Mouse (Mus musculus) midbrain, embryonic 11.5 days (tissue): ENCODE data around the gene Hoxb1. TPM values are rescaled to one million over a fixed set of nuclear protein-coding genes. Genes with fewer than 3 reads are reported as not detected.

Experiments
- ATAC-seq: fragments of 200-750 bp; cut with Nextera tagmentation; 2 replicates; pipeline ENCODE4 v1.8.0; 2017; ENCODE audit warnings: moderate TSS enrichment, moderate library complexity; ENCODE audit not compliant: low FRiP score
- DNase-seq: peaks from one replicate; pipeline ENCODE4 v3.0.0; 2015; ENCODE audit warnings: low spot score; ENCODE audit errors: missing footprints
- H3K27ac ChIP-seq: fragments of 300-500 bp; sonication (generic); 2 replicates; pipeline ENCODE4 v1.5.1; 2014; ENCODE audit warnings: low read depth, low read length
- H3K27me3 ChIP-seq: fragments of 300-500 bp; sonication (generic); 2 replicates; pipeline ENCODE4 v1.6.1; 2014; ENCODE audit warnings: mild to moderate bottlenecking, low read length, moderate library complexity, mixed read lengths; ENCODE audit not compliant: control insufficient read depth, insufficient read depth
- H3K36me3 ChIP-seq: fragments of 300-500 bp; sonication (generic); 2 replicates; pipeline ENCODE4 v1.6.1; 2014; ENCODE audit warnings: mild to moderate bottlenecking, low read length, moderate library complexity, mixed read lengths; ENCODE audit not compliant: control insufficient read depth, insufficient read depth
- H3K4me1 ChIP-seq: fragments of 300-500 bp; sonication (generic); 2 replicates; pipeline ENCODE4 v1.6.1; 2014; ENCODE audit warnings: low read length; ENCODE audit not compliant: control insufficient read depth, insufficient read depth
- H3K4me2 ChIP-seq: fragments of 300-500 bp; sonication (generic); 2 replicates; pipeline ENCODE4 v1.6.1; 2014; ENCODE audit warnings: mild to moderate bottlenecking, moderate library complexity
- H3K4me3 ChIP-seq: fragments of 300-500 bp; sonication (generic); 2 replicates; pipeline ENCODE4 v1.5.1; 2014; ENCODE audit warnings: low read depth, low read length
- H3K9ac ChIP-seq: fragments of 300-500 bp; sonication (generic); 2 replicates; pipeline ENCODE4 v1.6.1; 2014; ENCODE audit warnings: low read length
- H3K9me3 ChIP-seq: fragments of 300-500 bp; sonication (generic); 2 replicates; pipeline ENCODE4 v1.6.1; 2016; ENCODE audit warnings: low read length; ENCODE audit not compliant: control insufficient read depth
- WGBS: fragments of 180-500 bp; shearing (Covaris S2); extraction: QIAGEN DNeasy Blood & Tissue Kit; methylation state at CpG from one replicate; pipeline ENCODE4 v1.1.7; 2014; 5-methylcytosine and 5-hydroxymethylcytosine counted together
- polyA plus RNA-seq: library from polyadenylated mRNA; unstranded; fragments of >200 nt; fragmentation: Nextera tagmentation; extraction: Ambion mirVana; gene quantifications from 2 replicates; pipeline ENCODE4 v1.2.1, GENCODE M21; 2014

The Hoxb1 gene
- polyA plus RNA-seq, 1 experiment from 2014 or later = not detected

DNA sequence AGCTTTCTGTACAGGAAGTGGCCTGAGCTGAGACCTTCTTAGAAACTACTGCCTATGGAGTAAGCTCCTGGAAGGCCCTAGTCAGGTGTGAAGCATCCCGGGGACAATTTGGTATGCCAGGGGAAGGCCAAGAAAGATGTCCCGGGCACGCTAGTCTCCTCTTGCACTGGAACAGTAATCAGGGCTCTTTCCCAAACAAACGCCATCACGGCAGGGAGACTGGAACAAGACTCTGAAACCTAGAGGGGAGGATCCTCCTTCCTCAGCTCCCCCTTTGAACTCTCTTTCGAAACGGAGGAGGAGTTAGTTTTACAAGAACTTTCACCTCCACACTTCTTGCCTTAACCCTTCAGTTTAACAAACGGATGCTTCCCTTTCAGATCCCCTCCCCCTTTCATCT, 33.4 kb upstream of the Hoxb1 start:
- ATAC-seq (no peak), DNase-seq (no peak)
- Histone ChIP-seq H3K4me2 (no peak overlapping the region), H3K9ac (no peak overlapping the region), H3K27ac (no peak overlapping the region), H3K27me3 (peaks cover 100% of the 10 kb centered on the region), H3K36me3 (no peaks in the 10 kb centered on the region), H3K4me1 (no peaks in the 10 kb centered on the region), H3K9me3 (no peaks in the 10 kb centered on the region), H3K4me3 (no peak overlapping the region)
- under 1% methylated on average over 8 of the region's 8 CpGs for WGBS

DNA sequence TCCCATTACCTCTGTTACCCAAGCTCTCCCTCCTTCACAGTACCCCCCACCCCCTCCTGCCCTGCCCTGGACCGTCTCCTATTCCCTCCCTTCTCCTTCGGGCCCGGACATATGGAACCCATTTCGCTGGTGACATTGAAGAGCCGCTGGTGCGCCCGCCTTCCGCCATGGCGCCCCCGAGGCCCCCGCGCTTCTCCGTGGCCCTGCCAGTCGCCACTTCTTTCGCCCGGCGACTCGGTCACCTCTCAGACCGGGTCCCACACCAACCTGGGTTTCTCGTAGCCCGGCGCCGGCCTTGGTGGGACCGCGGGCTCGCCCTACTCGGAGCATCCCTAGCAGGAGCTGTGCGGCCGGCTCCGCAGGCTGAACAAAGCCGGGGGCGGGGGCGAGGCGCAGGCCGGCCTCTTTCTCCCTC, 32.9 kb upstream of the Hoxb1 start:
- Histone ChIP-seq H3K4me1 (no peaks in the 10 kb centered on the region), H3K36me3 (no peaks in the 10 kb centered on the region), H3K4me3 (no peak overlapping the region), H3K27me3 (peaks cover 100% of the 10 kb centered on the region), H3K9me3 (no peaks in the 10 kb centered on the region), H3K4me2 (no peak overlapping the region), H3K27ac (no peak overlapping the region), H3K9ac (no peak overlapping the region)
- DNase-seq = no peak
- under 1% methylated on average over 31 of the region's 35 CpGs for WGBS
- no peak for ATAC-seq

DNA sequence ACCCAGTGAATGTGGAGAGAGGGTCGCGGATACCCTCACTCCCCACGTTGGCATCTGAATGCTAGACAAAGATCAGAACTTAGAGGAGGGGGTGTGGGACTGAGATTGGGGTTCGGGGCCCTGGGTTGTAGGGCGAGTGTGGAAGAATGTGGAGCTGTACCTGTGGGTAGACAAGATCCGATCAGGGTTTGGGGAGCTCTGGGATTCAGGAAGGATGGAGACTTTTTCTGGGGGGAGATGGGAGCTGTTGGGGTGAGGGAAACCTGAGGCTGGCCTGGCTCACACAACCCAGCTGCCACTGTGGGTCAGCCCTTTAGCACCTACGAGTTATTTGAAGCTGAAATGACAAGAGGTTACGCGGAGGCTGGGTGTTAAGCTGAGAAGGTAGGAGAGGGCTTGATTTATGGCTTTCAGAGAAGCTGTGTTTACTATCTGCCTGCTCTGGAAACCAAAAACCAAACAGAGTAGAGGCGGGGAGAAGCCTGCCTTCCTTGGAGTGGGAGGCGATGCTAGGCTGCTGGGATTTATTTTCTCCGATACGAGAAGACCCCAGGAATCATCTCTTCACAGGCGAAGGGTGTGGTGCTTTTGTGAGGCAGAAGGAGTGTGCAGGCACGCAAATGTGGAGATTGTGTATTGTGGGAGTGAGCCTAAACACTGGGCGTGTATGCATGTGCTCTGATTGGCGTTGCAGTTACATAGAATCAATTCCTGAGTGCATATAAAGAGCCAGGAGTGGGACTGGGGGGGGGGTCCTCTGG, 32.1 kb upstream of the Hoxb1 start:
- Histone ChIP-seq H3K36me3 (no peaks in the 10 kb centered on the region), H3K27ac (no peak overlapping the region), H3K9ac (no peak overlapping the region), H3K27me3 (peaks cover 100% of the 10 kb centered on the region), H3K4me1 (no peaks in the 10 kb centered on the region), H3K4me2 (no peak overlapping the region), H3K9me3 (no peaks in the 10 kb centered on the region), H3K4me3 (no peak overlapping the region)
- ATAC-seq (no peak), DNase-seq (no peak)
- WGBS = 2% methylated on average over 17 of the region's 17 CpGs

DNA sequence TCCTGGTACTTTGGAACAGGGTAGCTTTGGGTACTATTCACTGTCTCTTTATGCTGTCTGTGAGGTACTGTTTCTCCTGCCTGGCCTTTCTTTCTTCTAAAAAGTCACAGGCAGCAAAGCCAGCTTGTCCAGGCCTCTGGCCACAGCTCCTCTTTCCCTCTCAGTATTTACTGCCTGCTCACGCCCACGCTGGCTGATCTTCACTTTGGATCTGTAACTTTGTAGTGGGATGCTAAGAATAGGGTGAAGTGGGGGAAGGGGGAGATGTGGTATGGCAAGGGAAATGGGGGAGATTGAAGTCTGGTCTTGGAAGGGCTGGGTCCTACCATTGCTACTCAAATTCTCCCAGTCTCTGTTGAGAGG, 31.6 kb upstream of the Hoxb1 start:
- Histone ChIP-seq H3K36me3 (no peaks in the 10 kb centered on the region), H3K27me3 (peaks cover 100% of the 10 kb centered on the region), H3K4me1 (no peaks in the 10 kb centered on the region), H3K9ac (no peak overlapping the region), H3K4me3 (no peak overlapping the region), H3K9me3 (no peaks in the 10 kb centered on the region), H3K27ac (no peak overlapping the region), H3K4me2 (no peak overlapping the region)
- no peak for DNase-seq
- no peak for ATAC-seq
- WGBS = 0% methylated on average over 2 of the region's 2 CpGs

DNA sequence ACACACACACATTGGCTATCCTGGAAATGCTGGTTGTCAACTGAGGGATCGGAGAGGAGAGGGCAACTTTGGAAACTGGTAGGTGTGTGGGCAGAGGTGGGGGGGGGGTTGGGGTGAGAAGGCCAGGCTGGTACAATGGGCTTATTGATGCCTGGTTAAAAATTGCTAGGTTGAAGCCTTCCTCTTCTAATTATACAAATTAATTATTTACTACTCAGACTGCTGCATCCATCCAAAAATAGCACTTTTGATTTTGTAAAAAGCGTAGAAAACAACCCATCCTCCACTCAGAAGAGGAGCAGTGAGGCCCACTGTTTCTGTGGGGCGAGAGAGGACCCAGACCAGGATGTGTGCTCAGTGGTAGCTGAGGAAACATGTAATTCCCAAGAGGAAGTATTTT, 30.6 kb upstream of the Hoxb1 start:
- WGBS = 32% methylated on average over 3 of the region's 3 CpGs
- no peak overlapping the region for H3K9ac ChIP-seq
- no peak overlapping the region for H3K27ac ChIP-seq
- H3K36me3 ChIP-seq = no peaks in the 10 kb centered on the region
- no peak for ATAC-seq
- H3K4me1 ChIP-seq = no peaks in the 10 kb centered on the region
- H3K4me2 ChIP-seq = no peak overlapping the region
- no peak overlapping the region for H3K4me3 ChIP-seq
- H3K27me3 ChIP-seq = peaks cover 100% of the 10 kb centered on the region
- no peak for DNase-seq
- no peaks in the 10 kb centered on the region for H3K9me3 ChIP-seq

DNA sequence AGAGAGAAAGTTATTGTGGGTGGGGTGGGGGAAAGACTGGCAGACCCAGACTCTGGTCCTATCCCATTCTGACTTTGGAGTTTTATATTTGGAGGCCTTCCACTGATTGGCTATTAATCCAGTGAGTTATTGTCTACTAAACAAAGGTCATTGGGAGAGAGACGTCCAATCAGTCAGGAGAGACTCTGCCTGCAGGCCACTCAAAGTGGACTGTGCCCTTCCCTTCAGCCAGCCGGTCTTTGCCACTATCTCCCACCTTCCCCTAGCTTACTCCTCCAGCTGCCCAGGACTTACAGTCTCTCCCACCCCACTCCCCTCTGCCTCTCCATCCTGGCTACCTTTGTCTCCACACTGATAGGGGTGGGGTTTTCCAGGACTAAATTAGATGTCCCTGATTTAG, 29.0 kb upstream of the Hoxb1 start:
- Histone ChIP-seq H3K4me2 (no peak overlapping the region), H3K27ac (no peak overlapping the region), H3K9me3 (no peaks in the 10 kb centered on the region), H3K27me3 (peaks cover 100% of the 10 kb centered on the region), H3K4me1 (no peaks in the 10 kb centered on the region), H3K9ac (no peak overlapping the region), H3K4me3 (no peak overlapping the region), H3K36me3 (no peaks in the 10 kb centered on the region)
- DNase-seq (no peak), ATAC-seq (no peak)
- 0% methylated on average over 2 of the region's 2 CpGs for WGBS

DNA sequence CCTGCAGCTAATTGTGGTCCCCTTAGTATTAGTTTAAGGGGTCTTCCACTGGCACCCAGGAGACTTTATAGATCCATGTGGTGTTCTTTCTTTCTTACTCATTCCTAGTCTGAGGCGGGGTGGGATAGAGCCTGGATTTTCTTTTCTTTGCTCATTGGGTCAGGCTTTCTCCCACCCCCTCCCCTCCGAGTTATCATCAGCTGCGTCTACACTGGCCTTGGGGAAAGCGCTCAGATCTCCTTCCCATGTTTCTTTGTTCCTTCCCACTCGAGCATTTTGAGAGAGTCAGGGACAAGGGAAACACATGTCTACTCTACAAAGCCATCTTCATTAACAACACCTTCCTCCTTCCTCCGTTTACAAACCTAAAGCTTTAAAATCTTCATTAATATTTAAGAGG, 28.5 kb upstream of the Hoxb1 start:
- no peak overlapping the region for H3K4me3 ChIP-seq
- WGBS = under 1% methylated on average over 6 of the region's 6 CpGs
- DNase-seq = no peak

DNA sequence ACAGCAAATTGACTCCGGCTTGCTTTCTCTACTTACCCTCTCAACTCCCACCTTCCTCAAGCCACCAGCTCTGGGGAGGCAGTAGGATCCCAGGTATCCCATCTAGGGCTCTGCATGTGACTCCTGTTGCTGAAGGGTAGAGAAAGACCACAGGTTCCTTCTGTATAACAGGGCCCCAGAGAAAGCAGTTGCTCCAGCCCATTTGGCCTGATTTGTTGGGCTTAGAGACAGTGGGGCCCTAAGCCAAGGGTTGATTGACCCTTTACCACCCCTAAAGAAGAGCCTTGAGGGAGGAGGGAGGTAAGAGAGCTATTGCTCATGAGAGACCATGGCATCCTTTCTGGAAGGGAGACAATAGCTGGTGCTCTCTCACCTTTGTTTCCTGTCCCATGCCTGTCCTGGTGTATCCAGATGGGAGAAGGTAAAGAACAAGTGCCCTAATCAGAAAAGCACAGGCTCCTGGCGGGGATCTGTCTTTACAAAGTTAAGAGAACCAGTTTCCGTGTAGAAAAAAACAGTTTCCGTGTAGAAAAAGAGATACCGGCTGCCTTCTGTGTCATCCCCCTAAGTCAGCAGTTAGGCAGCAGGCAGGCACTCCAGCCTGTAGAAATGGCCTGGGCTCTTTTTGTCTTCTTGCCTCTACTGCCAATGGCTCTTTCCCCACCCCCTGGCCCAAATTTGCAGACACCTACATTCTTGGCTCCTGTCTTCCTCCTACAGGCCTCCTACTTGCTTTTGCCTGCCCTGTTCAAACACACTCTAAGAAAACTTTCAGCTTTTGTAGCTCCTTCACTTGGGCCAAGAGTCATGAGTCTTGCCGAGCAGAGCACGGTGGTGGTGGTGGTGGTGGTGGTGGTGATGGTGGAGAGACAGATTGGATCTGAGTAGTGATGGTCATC, 26.3 kb upstream of the Hoxb1 start:
- DNase-seq = no peak
- ATAC-seq = no peak
- no peak overlapping the region for H3K27ac ChIP-seq
- no peaks in the 10 kb centered on the region for H3K9me3 ChIP-seq
- WGBS = 13% methylated on average over 7 of the region's 7 CpGs
- H3K4me2 ChIP-seq = no peak overlapping the region
- H3K4me3 ChIP-seq = no peak overlapping the region
- H3K36me3 ChIP-seq = no peaks in the 10 kb centered on the region
- peaks cover 100% of the 10 kb centered on the region for H3K27me3 ChIP-seq
- H3K9ac ChIP-seq = no peak overlapping the region
- no peaks in the 10 kb centered on the region for H3K4me1 ChIP-seq

More for the DNA sequence above, 28.5 kb upstream of the Hoxb1 start:
- Histone ChIP-seq H3K36me3 (no peaks in the 10 kb centered on the region), H3K27ac (no peak overlapping the region), H3K9me3 (no peaks in the 10 kb centered on the region), H3K4me1 (no peaks in the 10 kb centered on the region), H3K27me3 (peaks cover 100% of the 10 kb centered on the region), H3K4me2 (no peak overlapping the region), H3K9ac (no peak overlapping the region)
- no peak for ATAC-seq

DNA sequence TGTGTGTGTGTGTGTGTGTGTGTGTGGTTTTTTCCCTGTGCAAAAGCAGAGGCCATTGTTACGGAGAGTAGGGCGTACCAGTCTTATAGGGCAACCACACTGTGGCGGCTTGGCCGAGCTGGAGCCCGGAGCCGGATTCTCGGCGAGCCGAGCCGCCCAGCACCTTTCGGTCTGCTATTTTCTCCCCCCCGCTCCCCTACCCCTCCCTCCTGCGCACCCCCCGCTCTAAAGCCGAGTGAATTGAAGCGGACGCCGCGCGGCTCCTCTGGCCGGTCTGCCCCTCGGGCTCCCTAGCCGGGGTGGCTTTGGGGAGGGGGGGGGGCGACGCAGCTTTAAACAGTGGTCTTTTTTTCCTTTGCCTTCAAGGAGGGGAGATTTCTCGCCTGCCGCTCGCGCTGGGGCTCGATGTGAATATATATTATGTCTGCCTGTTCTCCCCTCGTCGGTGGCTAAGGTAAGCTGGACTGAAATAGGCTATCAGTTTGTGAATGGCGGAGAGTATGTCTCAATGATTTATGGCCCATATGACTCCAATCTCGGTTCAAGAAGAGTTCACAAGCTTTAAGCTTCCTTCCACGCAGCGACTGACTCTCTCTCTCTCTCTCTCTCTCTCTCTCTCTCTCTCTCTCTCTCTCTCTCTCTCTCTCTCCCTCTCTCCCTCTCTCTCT, 24.7 kb upstream of the Hoxb1 start:
- under 1% methylated on average over 32 of the region's 36 CpGs for WGBS
- Histone ChIP-seq H3K4me1 (no peaks in the 10 kb centered on the region), H3K9ac (no peak overlapping the region), H3K4me3 (no peak overlapping the region), H3K36me3 (no peaks in the 10 kb centered on the region), H3K4me2 (no peak overlapping the region), H3K27ac (no peak overlapping the region), H3K27me3 (peaks cover 100% of the 10 kb centered on the region), H3K9me3 (no peaks in the 10 kb centered on the region)
- ATAC-seq = no peak
- no peak for DNase-seq
